Mouse (Mus musculus): Measurements from ENCODE around the gene Brd1. TPM values are rescaled to one million over a fixed set of nuclear protein-coding genes. Genes with fewer than 3 reads are reported as not detected.
"Not testable (repeated sequence)": the region's sequence is repeated elsewhere in the genome, so short reads cannot be mapped to it uniquely, and the experiment has no call there.

Brd1 gene
- polyA plus RNA-seq (2012; rRNA removed) = 6.9 and 15.7 TPM in 2 replicates

DNA sequence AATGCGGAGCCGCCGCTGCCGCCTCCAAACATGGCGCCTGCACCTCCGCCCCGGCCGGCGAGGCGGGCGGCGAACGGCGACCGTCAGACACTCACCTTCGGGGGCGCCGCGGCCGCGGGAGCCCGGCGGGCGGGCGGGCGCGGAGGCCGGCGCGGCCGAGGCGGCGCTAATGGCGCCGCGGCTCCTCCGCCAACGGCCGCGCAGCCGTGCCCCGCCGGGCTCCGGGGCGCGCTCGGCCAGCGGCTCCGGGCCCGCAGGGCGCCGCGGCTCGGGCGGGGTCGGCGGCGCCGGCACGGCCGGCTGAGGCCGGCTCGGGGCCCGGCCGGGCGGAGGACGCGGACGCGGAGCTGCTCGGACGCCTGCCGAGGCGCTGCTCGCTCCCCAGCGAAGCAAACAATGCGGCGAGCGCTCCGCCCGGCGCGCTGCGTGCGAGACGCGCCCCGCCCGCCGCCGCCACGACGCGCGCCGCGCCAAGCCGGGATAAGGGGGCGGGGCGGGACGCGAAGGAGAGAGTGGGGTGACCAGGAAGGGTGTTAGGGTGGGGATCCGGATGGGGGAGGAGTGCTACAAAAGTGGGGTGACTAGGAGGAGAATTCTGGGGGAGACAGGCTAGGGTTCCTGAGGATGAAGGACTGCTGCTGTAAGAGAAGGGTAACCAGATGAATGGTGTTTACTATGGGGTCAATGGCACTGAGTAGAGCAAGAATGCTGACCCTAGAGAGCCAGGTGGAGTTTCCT is at the start of gene Brd1:
TSS of gene Brd1 (minus strand) at position 400 of the 738 bp plus-strand sequence.
- Histone ChIP-seq H3K36me3 (ENCODE audit: control insufficient read depth, insufficient read depth, low read length) (peaks cover 14% of the 10 kb centered on the region), H3K27me3 (ENCODE audit: control insufficient read depth, insufficient read depth, low read length) (no peaks in the 10 kb centered on the region), H3K4me3 (ENCODE audit: low read depth, low read length) (peak within 1 kb of the TSS; percentile 87), H3K27ac (ENCODE audit: insufficient read depth, low read depth, low read length) (peak within 1 kb of the TSS; percentile 78), H3K4me1 (ENCODE audit: control insufficient read depth, insufficient read depth, insufficient read length, low read length) (peaks cover 23% of the 10 kb centered on the region)
- WGBS = 10% methylated on average over 102 of the region's 103 CpGs
- peak; percentile 78; the same call in 1 of the 2 replicates for TF ChIP-seq POLR2A (IDR thresholded peaks at IDR 0.05; ENCODE audit: low read depth, low read length)
- TF ChIP-seq CTCF (IDR thresholded peaks at IDR 0.05; ENCODE audit: extremely low read depth, insufficient read length, insufficient replicate concordance, low read depth, low read length) = no peak

DNA sequence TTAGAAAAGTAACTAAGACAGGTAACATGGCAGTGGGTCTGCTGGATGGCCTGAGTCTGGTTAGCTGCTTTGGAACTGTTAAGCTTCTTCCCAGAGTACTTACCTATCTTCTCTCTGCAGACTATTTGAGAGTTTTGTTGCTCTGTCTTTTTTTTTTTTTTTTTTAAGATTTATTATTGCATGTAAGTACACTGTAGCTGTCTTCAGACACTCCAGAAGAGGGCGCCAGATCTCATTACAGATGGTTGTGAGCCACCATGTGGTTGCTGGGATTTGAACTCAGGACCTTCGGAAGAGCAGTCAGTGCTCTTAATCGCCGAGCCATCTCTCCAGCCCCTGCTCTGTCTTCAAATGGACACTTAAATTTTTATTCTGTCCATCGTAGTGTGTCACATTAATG is 40.6 kb upstream of the Brd1 start:
- WGBS = 88% methylated on average over 5 of the region's 5 CpGs
- H3K4me1 ChIP-seq (ENCODE audit: control insufficient read depth, insufficient read depth, insufficient read length, low read length); H3K4me3 ChIP-seq (ENCODE audit: low read depth, low read length); H3K27ac ChIP-seq (ENCODE audit: insufficient read depth, low read depth, low read length); H3K27me3 ChIP-seq (ENCODE audit: control insufficient read depth, insufficient read depth, low read length): not testable (repeated sequence)
- TF ChIP-seq CTCF (IDR thresholded peaks at IDR 0.05; ENCODE audit: extremely low read depth, insufficient read length, insufficient replicate concordance, low read depth, low read length) = peak; percentile 22; the same call in 1 of the 2 replicates
- peaks cover 24% of the 10 kb centered on the region for H3K36me3 ChIP-seq (ENCODE audit: control insufficient read depth, insufficient read depth, low read length)

DNA sequence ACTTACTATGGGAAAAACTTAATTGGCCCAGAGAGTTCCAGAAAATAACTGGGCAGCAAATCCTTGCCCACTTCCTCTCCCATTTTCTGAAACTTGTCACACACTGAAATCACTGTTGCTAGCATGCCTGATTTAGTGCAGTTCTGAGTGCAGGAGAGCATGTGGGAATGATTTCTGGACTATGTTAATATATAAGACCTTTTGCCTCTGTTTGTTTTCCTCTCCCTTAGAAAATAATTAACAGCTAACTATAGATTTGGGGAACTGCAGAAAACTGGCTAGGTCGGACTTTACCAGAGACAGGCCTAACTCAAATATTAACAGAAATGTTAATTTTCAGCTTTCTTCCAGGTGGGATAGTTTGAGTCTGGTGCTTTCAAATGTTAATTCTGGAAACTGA is 34.5 kb upstream of the Brd1 start:
- Histone ChIP-seq H3K27ac (ENCODE audit: insufficient read depth, low read depth, low read length) (no peak overlapping the region), H3K4me3 (ENCODE audit: low read depth, low read length) (no peak overlapping the region), H3K4me1 (ENCODE audit: control insufficient read depth, insufficient read depth, insufficient read length, low read length) (no peaks in the 10 kb centered on the region), H3K36me3 (ENCODE audit: control insufficient read depth, insufficient read depth, low read length) (peaks cover 13% of the 10 kb centered on the region; the same call in 1 of the 2 replicates), H3K27me3 (ENCODE audit: control insufficient read depth, insufficient read depth, low read length) (no peaks in the 10 kb centered on the region)
- WGBS = 34% methylated on average over 1 of the region's 1 CpGs
- TF ChIP-seq POLR2A (IDR thresholded peaks at IDR 0.05; ENCODE audit: low read depth, low read length) = no peak
- no peak for TF ChIP-seq CTCF (IDR thresholded peaks at IDR 0.05; ENCODE audit: extremely low read depth, insufficient read length, insufficient replicate concordance, low read depth, low read length)

DNA sequence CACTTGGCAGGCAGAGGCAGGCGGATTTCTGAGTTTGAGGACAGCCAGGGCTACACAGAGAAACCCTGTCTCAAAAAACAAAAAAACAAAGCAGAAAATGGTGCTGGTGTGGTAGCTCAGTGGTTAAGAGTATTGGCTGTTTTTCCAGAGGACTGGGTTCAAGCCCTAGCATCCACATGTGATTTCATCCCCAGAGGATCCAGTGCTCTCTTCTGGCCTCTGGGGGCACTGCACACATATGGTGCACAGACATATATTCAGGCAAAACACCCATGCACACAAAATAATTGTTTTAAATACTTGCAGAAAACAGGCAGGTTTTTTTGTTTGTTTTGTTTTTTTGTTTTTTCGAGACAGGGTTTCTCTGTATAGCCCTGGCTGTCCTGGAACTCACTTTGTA is 32.1 kb upstream of the Brd1 start:
- WGBS = 96% methylated on average over 2 of the region's 2 CpGs
- H3K27ac ChIP-seq (ENCODE audit: insufficient read depth, low read depth, low read length); H3K27me3 ChIP-seq (ENCODE audit: control insufficient read depth, insufficient read depth, low read length); H3K4me3 ChIP-seq (ENCODE audit: low read depth, low read length); H3K4me1 ChIP-seq (ENCODE audit: control insufficient read depth, insufficient read depth, insufficient read length, low read length): not testable (repeated sequence)
- peaks cover 14% of the 10 kb centered on the region for H3K36me3 ChIP-seq (ENCODE audit: control insufficient read depth, insufficient read depth, low read length)
- TF ChIP-seq CTCF (IDR thresholded peaks at IDR 0.05; ENCODE audit: extremely low read depth, insufficient read length, insufficient replicate concordance, low read depth, low read length) = peak; percentile 4; the same call in 1 of the 2 replicates

DNA sequence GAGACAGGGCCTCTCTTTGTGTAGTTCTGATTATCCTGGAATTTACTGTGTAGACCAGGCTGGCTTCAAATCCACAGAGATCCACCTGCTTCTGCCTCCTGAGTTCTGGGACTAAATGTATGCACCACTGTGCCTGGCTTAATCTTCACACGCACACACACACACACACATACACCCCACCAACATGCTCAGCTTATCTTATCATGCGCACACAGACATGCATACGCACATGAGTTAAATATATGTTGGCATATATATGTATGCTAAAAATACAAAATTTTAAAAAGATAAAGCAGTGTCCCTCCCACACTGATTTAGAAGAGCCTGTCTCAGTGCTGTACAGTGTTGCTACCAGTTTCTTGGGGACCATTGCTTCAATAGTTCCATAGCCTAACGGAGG is 27.5 kb upstream of the Brd1 start:
- H3K4me3 ChIP-seq (ENCODE audit: low read depth, low read length) = no peak overlapping the region
- no peak overlapping the region for H3K27ac ChIP-seq (ENCODE audit: insufficient read depth, low read depth, low read length)
- H3K27me3 ChIP-seq (ENCODE audit: control insufficient read depth, insufficient read depth, low read length) = no peaks in the 10 kb centered on the region
- TF ChIP-seq POLR2A (IDR thresholded peaks at IDR 0.05; ENCODE audit: low read depth, low read length) = no peak
- no peak for TF ChIP-seq CTCF (IDR thresholded peaks at IDR 0.05; ENCODE audit: extremely low read depth, insufficient read length, insufficient replicate concordance, low read depth, low read length)
- 95% methylated on average over 4 of the region's 4 CpGs for WGBS
- peaks cover 15% of the 10 kb centered on the region for H3K36me3 ChIP-seq (ENCODE audit: control insufficient read depth, insufficient read depth, low read length)
- H3K4me1 ChIP-seq (ENCODE audit: control insufficient read depth, insufficient read depth, insufficient read length, low read length) = no peaks in the 10 kb centered on the region

DNA sequence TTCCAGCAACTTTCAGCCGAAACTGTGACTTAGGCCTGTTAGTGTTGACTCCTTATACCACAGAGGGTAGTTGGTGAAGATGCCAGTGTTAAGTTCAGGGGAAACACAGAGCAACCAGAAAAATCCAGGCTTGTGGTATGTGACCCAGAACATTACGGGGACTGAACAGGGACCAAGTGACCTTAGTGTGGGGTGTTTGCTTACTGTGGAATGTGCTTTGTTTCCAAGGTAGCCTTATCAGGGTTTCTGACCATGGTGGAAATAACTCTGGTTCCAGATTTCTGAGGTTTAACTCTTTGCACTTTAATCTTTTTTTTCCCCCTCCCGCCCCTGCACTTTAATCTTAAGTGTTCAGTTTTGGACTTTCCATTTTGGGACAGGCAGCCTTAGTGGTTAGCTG is 24.0 kb upstream of the Brd1 start:
- Histone ChIP-seq H3K27me3 (ENCODE audit: control insufficient read depth, insufficient read depth, low read length) (no peaks in the 10 kb centered on the region), H3K27ac (ENCODE audit: insufficient read depth, low read depth, low read length) (no peak overlapping the region), H3K4me3 (ENCODE audit: low read depth, low read length) (no peak overlapping the region), H3K4me1 (ENCODE audit: control insufficient read depth, insufficient read depth, insufficient read length, low read length) (no peaks in the 10 kb centered on the region), H3K36me3 (ENCODE audit: control insufficient read depth, insufficient read depth, low read length) (peaks cover 13% of the 10 kb centered on the region)
- TF ChIP-seq CTCF (IDR thresholded peaks at IDR 0.05; ENCODE audit: extremely low read depth, insufficient read length, insufficient replicate concordance, low read depth, low read length) = no peak
- no peak for TF ChIP-seq POLR2A (IDR thresholded peaks at IDR 0.05; ENCODE audit: low read depth, low read length)
- 70% methylated on average over 3 of the region's 3 CpGs for WGBS

DNA sequence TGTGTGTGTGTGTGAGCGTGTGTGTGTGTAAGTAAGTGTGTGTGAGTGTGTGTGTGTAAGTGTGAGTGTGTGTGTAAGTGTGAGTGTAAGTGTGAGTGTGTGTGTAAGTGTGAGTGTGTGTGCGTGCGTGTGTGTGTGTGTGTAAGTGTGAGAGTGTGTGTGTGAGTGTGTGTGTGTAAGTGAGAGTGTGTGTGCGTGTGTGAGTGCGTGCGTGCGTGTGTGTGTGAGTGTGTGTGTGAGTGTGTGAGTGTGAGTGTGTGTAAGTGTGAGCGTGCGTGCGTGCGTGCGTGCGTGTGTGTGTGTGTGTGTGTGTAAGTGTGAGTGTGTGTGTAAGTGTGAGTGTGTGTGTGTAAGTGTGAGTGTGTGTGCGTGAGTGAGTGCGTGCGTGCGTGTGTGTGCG is 21.7 kb upstream of the Brd1 start:
- Histone ChIP-seq H3K27me3 (ENCODE audit: control insufficient read depth, insufficient read depth, low read length) (no peaks in the 10 kb centered on the region), H3K4me1 (ENCODE audit: control insufficient read depth, insufficient read depth, insufficient read length, low read length) (peaks cover 3% of the 10 kb centered on the region; the same call in 1 of the 2 replicates), H3K36me3 (ENCODE audit: control insufficient read depth, insufficient read depth, low read length) (peaks cover 6% of the 10 kb centered on the region; the same call in 1 of the 2 replicates), H3K4me3 (ENCODE audit: low read depth, low read length) (no peak overlapping the region), H3K27ac (ENCODE audit: insufficient read depth, low read depth, low read length) (no peak overlapping the region)
- 95% methylated on average over 18 of the region's 18 CpGs for WGBS
- no peak for TF ChIP-seq POLR2A (IDR thresholded peaks at IDR 0.05; ENCODE audit: low read depth, low read length)
- no peak for TF ChIP-seq CTCF (IDR thresholded peaks at IDR 0.05; ENCODE audit: extremely low read depth, insufficient read length, insufficient replicate concordance, low read depth, low read length)
